Mouse (Mus musculus) limb, embryonic 14.5 days (tissue): Measurements from ENCODE around the gene Dio1. TPM values are rescaled to one million over a fixed set of nuclear protein-coding genes. Genes with fewer than 3 reads are reported as not detected.

Source experiments
- ATAC-seq: fragments of 200-750 bp; cut with Nextera tagmentation; 2 replicates; pipeline ENCODE4 v1.8.0; 2017; ENCODE audit warnings: low read depth, moderate number of reproducible peaks, moderate TSS enrichment; ENCODE audit not compliant: low FRiP score
- DNase-seq: peaks from one replicate; pipeline ENCODE4 v3.0.0-alpha.2; 2015; ENCODE audit warnings: low spot score
- H3K27ac ChIP-seq: fragments of 300-500 bp; sonication (generic); replicated peaks from 2 replicates; pipeline ENCODE4 v1.5.1; 2014; ENCODE audit warnings: low read depth, mild to moderate bottlenecking, low read length, moderate library complexity, mixed read lengths
- H3K27me3 ChIP-seq: fragments of 300-500 bp; sonication (generic); 2 replicates; pipeline ENCODE4 v1.6.1; 2014; ENCODE audit warnings: low read length, mixed read lengths; ENCODE audit not compliant: control insufficient read depth, insufficient read depth
- H3K36me3 ChIP-seq: fragments of 300-500 bp; sonication (generic); 2 replicates; pipeline ENCODE4 v1.6.1; 2014; ENCODE audit warnings: mild to moderate bottlenecking, low read length, moderate library complexity, mixed read lengths; ENCODE audit not compliant: control insufficient read depth, insufficient read depth
- H3K4me1 ChIP-seq: fragments of 300-500 bp; sonication (generic); 2 replicates; pipeline ENCODE4 v1.6.1; 2014; ENCODE audit warnings: antibody characterized with exemption, low read length, mixed read lengths; ENCODE audit not compliant: control insufficient read depth, insufficient read depth
- H3K4me2 ChIP-seq: fragments of 300-500 bp; sonication (generic); replicated peaks from 2 replicates; pipeline ENCODE4 v1.6.1; 2014; ENCODE audit warnings: low read depth, mild to moderate bottlenecking, low read length, moderate library complexity; ENCODE audit not compliant: severe bottlenecking
- H3K4me3 ChIP-seq: fragments of 300-500 bp; sonication (generic); replicated peaks from 2 replicates; pipeline ENCODE4 v1.5.1; 2014; ENCODE audit warnings: low read length
- H3K9ac ChIP-seq: fragments of 300-500 bp; sonication (generic); 2 replicates; pipeline ENCODE4 v1.6.1; 2014; ENCODE audit warnings: mild to moderate bottlenecking, low read depth, low read length, moderate library complexity; ENCODE audit not compliant: severe bottlenecking
- H3K9me3 ChIP-seq: fragments of 300-500 bp; sonication (generic); 2 replicates; pipeline ENCODE4 v1.6.1; 2016; ENCODE audit warnings: low read length; ENCODE audit not compliant: control insufficient read depth
- POLR2A ChIP-seq: fragments of 200-500 bp; IDR thresholded peaks from 2 replicates; pipeline ENCODE4 v1.8.0; 2012; ENCODE audit warnings: inconsistent platforms, mild to moderate bottlenecking, moderate library complexity, borderline replicate concordance; ENCODE audit not compliant: insufficient read depth, insufficient read length; ENCODE audit errors: extremely low read depth
- WGBS: fragments of 180-500 bp; shearing (Covaris S2); extraction: QIAGEN DNeasy Blood & Tissue Kit; methylation state at CpG from one replicate; pipeline ENCODE4 v1.1.7; 2014; 5-methylcytosine and 5-hydroxymethylcytosine counted together
- polyA plus RNA-seq, 2 experiments: library from polyadenylated mRNA; depleted of rRNA in 1 of 2; stranded (reverse) in 1 of 2; unstranded in 1 of 2; fragments of >200 nt; fragmentation: Nextera tagmentation in 1 of 2; extraction: Ambion mirVana in 1 of 2; gene quantifications; 2 replicates each; pipeline versions ENCODE4 v1.2.1 to v1.2.3; 2012 to 2014

Gene Dio1
- polyA plus RNA-seq, 2 experiments: 0.09 TPM; not detected in 1

DNA sequence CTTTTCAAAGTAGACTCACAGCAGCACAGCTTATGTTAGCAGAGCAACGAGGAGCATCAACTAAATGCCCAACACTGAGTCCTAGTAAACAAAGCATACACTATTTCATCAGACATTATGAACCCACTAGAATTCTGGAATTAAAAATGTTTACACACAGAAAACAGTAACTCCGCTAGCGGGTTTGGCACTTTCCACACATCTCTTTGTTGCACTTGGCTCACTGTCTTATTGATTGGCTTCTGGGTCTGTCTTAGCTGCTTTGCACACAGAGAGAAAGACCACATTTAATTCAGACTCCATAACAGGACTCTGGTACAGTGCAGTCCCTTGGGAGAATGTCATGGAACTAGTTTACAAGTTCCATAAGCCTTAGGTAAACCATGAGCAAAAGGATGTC lies 58.9 kb downstream of the Dio1 start:
- Histone ChIP-seq H3K9ac (no peak overlapping the region), H3K4me2 (no peak overlapping the region), H3K4me1 (peaks cover 22% of the 10 kb centered on the region), H3K9me3 (no peaks in the 10 kb centered on the region), H3K36me3 (peaks cover 31% of the 10 kb centered on the region), H3K27me3 (no peaks in the 10 kb centered on the region), H3K27ac (no peak overlapping the region), H3K4me3 (no peak overlapping the region)
- ATAC-seq: no peak
- WGBS: 92% methylated on average over 3 of the region's 3 CpGs
- DNase-seq: no peak
- TF ChIP-seq POLR2A: no peak

DNA sequence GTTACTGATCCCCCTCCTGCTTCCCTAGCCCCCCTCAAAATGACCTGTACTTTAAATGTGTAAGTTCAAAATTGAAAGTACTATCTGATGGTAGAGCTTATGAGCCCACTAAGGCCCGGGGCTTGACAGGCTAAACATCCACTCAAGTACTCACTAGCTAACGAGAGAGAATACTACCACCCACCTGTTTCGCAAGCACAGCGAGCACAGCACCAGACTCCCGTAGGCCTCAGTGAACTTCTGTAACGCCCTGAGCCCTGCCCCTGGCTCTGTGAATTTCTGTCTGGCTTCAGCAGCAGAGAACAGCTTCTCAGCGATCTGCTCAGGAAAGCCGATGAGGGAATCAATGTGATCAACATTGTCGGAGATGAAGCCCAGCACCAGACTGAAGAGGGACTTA lies 59.9 kb downstream of the Dio1 start:
- Histone ChIP-seq H3K9me3 (no peaks in the 10 kb centered on the region), H3K9ac (no peak overlapping the region), H3K4me2 (no peak overlapping the region), H3K27me3 (no peaks in the 10 kb centered on the region), H3K4me3 (no peak overlapping the region), H3K27ac (no peak overlapping the region), H3K4me1 (peaks cover 18% of the 10 kb centered on the region), H3K36me3 (peaks cover 37% of the 10 kb centered on the region)
- WGBS: 69% methylated on average over 9 of the region's 9 CpGs
- no peak for ATAC-seq
- no peak for DNase-seq
- TF ChIP-seq POLR2A: no peak

DNA sequence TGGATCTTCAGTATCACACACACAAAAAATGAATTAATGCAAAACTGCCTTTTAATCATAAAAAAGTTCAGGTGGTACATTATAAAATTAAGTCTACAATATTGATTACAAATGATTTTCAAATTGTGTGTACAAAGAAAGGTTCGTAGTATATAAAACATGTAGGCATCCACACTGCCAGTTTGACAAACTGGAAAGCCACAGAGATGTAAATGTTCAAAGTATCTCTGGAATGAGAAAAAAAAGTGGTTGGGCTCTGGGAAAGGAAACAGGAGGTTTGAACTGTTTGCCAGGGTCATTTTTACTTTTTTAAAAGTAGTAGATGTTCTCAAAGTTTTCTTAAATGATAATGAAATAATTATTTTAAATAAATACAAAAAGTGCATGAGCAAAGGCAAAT lies 60.9 kb downstream of the Dio1 start:
- peaks cover 47% of the 10 kb centered on the region for H3K36me3 ChIP-seq
- TF ChIP-seq POLR2A: no peak
- no peak overlapping the region for H3K4me2 ChIP-seq
- no peaks in the 10 kb centered on the region for H3K9me3 ChIP-seq
- 62% methylated on average over 1 of the region's 1 CpGs for WGBS
- ATAC-seq (no peak), DNase-seq (no peak)
- H3K4me3 ChIP-seq: no peak overlapping the region
- H3K27me3 ChIP-seq: no peaks in the 10 kb centered on the region
- no peak overlapping the region for H3K9ac ChIP-seq
- peaks cover 14% of the 10 kb centered on the region for H3K4me1 ChIP-seq
- no peak overlapping the region for H3K27ac ChIP-seq

DNA sequence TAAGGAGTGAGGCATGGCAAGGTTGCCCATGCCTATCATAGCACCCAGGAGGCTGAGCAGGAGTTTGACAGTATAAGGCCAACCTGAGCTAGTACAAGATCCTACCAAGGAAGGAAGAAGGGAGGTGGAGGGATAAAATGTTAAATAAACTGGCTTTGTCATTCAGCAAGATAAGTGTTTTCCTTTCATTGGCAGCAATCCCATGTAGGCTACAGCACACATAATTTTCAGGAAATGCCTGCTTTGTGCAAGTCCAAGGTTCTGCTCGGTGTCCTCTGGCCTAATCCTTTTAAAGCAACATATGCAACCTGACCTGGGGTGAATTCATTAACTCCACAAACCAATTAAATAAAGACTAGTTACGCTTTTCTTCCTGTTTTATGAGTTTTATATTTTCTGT lies 61.6 kb downstream of the Dio1 start:
- 19% methylated on average over 2 of the region's 2 CpGs for WGBS
- Histone ChIP-seq H3K36me3 (peaks cover 54% of the 10 kb centered on the region), H3K27ac (no peak overlapping the region), H3K4me3 (no peak overlapping the region), H3K4me1 (peaks cover 12% of the 10 kb centered on the region), H3K4me2 (no peak overlapping the region), H3K27me3 (no peaks in the 10 kb centered on the region), H3K9me3 (no peaks in the 10 kb centered on the region), H3K9ac (no peak overlapping the region)
- DNase-seq: no peak
- no peak for ATAC-seq
- TF ChIP-seq POLR2A: no peak

DNA sequence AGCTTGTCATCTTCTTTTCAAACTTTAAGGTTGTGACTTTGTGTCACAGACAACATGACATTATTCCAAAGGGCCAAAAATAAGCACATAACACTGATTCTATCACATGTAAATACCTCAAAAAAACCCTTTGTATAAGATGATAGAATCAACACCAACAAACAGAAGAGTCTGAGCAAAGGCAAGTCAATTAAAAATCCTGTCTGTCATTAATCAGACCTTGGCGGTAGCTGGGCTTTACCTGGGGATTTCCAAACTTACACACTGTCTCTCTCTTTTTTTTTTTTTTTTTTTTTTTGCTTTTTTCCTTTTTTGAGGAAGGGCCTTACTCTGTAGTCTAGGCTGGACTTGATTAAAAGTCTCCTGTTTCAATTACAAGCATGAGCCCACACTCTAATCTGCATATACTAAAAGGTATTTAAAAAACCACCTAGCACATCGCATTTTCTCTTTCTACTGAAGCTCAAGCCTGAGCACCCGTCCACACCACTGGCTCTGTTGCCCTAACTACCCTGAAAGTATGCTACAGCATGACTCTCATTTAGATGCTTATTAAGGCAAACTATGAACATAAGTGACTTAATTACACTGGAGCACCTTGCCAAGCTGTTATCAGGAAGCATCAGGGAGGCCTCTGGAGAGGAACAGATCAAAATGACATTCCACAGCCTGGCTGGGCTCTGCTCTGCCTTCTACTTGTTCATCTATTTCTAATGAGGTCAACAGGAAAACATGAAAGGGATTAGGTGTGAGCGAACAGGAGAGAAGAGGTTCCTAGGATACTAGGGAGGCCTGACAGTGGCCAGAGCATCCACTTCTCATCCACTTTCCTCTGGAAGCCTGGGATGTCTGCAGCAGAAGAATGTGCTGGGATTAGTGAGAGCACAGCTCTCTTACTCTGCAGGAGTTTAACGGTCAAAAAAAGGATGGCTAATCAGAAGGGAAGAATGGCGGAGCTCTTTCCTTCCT lies 63.3 kb downstream of the Dio1 start:
- Histone ChIP-seq H3K27ac (no peak overlapping the region), H3K27me3 (no peaks in the 10 kb centered on the region), H3K9ac (no peak overlapping the region), H3K36me3 (peaks cover 69% of the 10 kb centered on the region), H3K4me2 (no peak overlapping the region), H3K4me1 (peaks cover 9% of the 10 kb centered on the region), H3K9me3 (no peaks in the 10 kb centered on the region), H3K4me3 (no peak overlapping the region)
- ATAC-seq (no peak), DNase-seq (no peak)
- 67% methylated on average over 6 of the region's 6 CpGs for WGBS
- no peak for TF ChIP-seq POLR2A

Other genes with a start within 250 kb of the Dio1 start
- gene Mrpl37, start 240.3 kb downstream of the Dio1 start, polyA plus RNA-seq (2012; rRNA removed): 105 and 114 TPM in 2 replicates
- gene Mrpl37, start 240.3 kb downstream of the Dio1 start, polyA plus RNA-seq (2014; fragmentation: Nextera tagmentation; extraction: Ambion mirVana): 102 and 104 TPM in 2 replicates
- gene Cyb5rl, start 240.2 kb downstream of the Dio1 start, polyA plus RNA-seq (2012; rRNA removed): 8.5 and 10.0 TPM in 2 replicates
- gene Cyb5rl, start 240.2 kb downstream of the Dio1 start, polyA plus RNA-seq (2014; fragmentation: Nextera tagmentation; extraction: Ambion mirVana): 5.4 and 7.3 TPM in 2 replicates
- gene Cdcp2, start 210.3 kb downstream of the Dio1 start, polyA plus RNA-seq (2012; rRNA removed): 0.04 and 0.14 TPM in 2 replicates
- not detected in 2 replicates for gene Cdcp2, start 210.3 kb downstream of the Dio1 start, polyA plus RNA-seq (2014; fragmentation: Nextera tagmentation; extraction: Ambion mirVana)
- 235 and 264 TPM in 2 replicates for gene Tmem59, start 128.8 kb downstream of the Dio1 start, polyA plus RNA-seq (2012; rRNA removed)
- gene Tmem59, start 128.8 kb downstream of the Dio1 start, polyA plus RNA-seq (2014; fragmentation: Nextera tagmentation; extraction: Ambion mirVana): 441 and 468 TPM in 2 replicates
- gene Tceanc2, start 128.1 kb downstream of the Dio1 start, polyA plus RNA-seq (2012; rRNA removed): 12.3 and 16.7 TPM in 2 replicates
- gene Tceanc2, start 128.1 kb downstream of the Dio1 start, polyA plus RNA-seq (2014; fragmentation: Nextera tagmentation; extraction: Ambion mirVana): 27.6 and 29.8 TPM in 2 replicates
- 0.05 and 0.06 TPM in 2 replicates for gene Ldlrad1, start 98.0 kb downstream of the Dio1 start, polyA plus RNA-seq (2012; rRNA removed)
- gene Ldlrad1, start 98.0 kb downstream of the Dio1 start, polyA plus RNA-seq (2014; fragmentation: Nextera tagmentation; extraction: Ambion mirVana): 0.17 TPM in 1 of 2 replicates, not detected in the other
- gene Lrrc42, start 53.6 kb downstream of the Dio1 start, polyA plus RNA-seq (2012; rRNA removed): 52.2 and 60.1 TPM in 2 replicates
- 82.4 and 90.5 TPM in 2 replicates for gene Lrrc42, start 53.6 kb downstream of the Dio1 start, polyA plus RNA-seq (2014; fragmentation: Nextera tagmentation; extraction: Ambion mirVana)
- gene Hspb11, start 53.6 kb downstream of the Dio1 start, polyA plus RNA-seq (2012; rRNA removed): 25.5 and 31.5 TPM in 2 replicates
- gene Hspb11, start 53.6 kb downstream of the Dio1 start, polyA plus RNA-seq (2014; fragmentation: Nextera tagmentation; extraction: Ambion mirVana): 44.2 and 51.0 TPM in 2 replicates
- 35.8 and 44.3 TPM in 2 replicates for gene Yipf1, start 7.2 kb upstream of the Dio1 start, polyA plus RNA-seq (2012; rRNA removed)
- 55.2 and 59.6 TPM in 2 replicates for gene Yipf1, start 7.2 kb upstream of the Dio1 start, polyA plus RNA-seq (2014; fragmentation: Nextera tagmentation; extraction: Ambion mirVana)
- 27.8 and 38.8 TPM in 2 replicates for gene Ndc1, start 60.6 kb upstream of the Dio1 start, polyA plus RNA-seq (2012; rRNA removed)
- 35.4 and 35.8 TPM in 2 replicates for gene Ndc1, start 60.6 kb upstream of the Dio1 start, polyA plus RNA-seq (2014; fragmentation: Nextera tagmentation; extraction: Ambion mirVana)
- gene Glis1, start 127.4 kb upstream of the Dio1 start, polyA plus RNA-seq (2012; rRNA removed): 9.0 and 14.0 TPM in 2 replicates
- gene Glis1, start 127.4 kb upstream of the Dio1 start, polyA plus RNA-seq (2014; fragmentation: Nextera tagmentation; extraction: Ambion mirVana): 10.0 and 10.7 TPM in 2 replicates